Mouse (Mus musculus) lung, postnatal 25 days (tissue): ENCODE data around the gene March8.

ENCODE experiments used
- DNase-seq: peaks from one replicate; pipeline ENCODE4 v3.0.0; 2022; ENCODE audit warnings: low spot score

March8 gene

GRCm38 (mm10) chr6:116410436-116410835, 72.6 kb downstream of the March8 start:
- DNase-seq = no peak

DNA sequence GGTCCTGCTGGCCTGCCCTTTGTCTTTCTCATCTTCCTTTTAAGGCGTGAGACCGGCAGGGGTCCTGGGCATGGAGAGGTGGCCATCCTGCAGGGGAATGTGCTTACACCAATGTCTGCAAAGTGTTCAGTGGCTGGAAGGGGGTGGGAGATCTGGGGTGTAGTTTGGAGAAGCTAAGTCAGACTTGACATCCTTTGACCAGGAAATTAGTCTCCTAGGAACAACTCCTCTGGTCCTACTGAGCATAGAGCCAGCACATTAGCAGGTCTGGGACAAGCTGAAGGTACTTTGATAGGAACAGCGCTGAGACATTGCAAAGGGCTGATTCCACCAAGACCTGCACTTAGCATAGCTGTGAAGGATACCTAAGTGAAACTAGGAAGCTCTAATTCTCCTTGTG, 73.9 kb downstream of the March8 start:
- no peak for DNase-seq

GRCm38 (mm10) chr6:116412546-116413325, 74.9 kb downstream of the March8 start:
- no peak for DNase-seq

GRCm38 (mm10) chr6:116415126-116415676, 77.4 kb downstream of the March8 start:
- DNase-seq = no peak

DNA sequence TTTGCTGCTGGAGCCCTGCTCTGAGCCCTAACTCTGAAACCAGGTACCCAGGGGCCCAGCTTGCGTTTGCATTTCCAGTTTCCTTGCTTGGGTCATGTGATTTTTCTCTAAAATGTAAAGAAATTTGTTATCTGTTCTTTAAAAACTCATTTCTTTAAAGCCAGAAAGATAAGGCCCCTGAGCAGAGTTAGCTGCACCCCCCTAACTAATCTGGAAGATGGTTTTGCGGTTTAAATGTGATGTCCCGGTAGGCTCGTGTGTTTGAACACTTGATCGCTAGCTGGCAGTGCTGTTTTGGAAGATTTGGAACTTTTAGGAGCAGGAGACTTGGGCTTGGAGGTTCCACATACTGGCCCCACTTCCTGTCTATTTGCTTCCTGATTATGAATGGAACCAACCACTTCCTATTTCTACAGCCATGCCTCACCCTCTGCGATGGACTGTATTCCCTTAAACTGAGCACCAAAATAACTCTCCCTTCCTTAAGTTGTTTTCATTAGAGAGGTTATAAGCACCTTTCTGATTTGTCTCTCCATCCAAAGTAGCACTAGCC, 78.3 kb downstream of the March8 start:
- no peak for DNase-seq

DNA sequence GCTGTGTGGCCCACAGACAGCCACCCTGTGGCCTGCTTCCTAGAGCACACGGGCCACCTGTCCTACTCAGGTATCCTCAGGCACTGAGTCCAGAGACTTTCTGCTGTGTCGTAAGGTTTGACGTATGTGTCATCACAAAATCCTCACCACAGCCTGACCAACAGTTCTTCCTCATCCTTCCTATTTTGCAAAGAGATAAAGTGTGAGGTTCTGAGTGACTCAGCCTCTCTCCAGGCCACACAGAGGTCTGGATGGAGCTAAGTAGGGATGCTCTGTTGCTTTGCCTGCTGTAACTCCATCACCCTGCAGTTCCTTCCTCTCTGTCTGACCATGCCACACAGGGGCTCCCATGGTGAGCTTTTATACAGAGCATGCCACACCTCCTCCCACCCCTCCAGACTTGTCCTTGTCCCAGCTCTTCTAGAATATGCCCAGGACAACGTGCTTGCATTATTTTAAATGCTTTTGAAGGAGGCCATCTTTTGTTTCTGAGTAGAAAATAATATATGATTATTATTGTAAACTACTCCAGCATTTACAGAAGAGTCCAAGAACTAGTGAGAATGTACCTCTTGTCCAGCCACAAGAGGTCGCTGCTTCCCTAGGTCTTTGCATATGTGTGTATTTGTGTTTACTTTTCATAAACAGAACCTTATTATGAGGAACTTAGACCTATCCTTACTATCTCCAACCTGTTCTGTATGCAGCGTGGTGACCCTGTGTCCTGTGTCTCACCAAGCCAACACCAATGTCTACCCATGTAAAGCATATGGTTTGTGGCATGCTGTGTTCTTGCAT, 79.9 kb downstream of the March8 start:
- DNase-seq = no peak

GRCm38 (mm10) chr6:116418487-116418886, 80.7 kb downstream of the March8 start:
- DNase-seq = no peak

DNA sequence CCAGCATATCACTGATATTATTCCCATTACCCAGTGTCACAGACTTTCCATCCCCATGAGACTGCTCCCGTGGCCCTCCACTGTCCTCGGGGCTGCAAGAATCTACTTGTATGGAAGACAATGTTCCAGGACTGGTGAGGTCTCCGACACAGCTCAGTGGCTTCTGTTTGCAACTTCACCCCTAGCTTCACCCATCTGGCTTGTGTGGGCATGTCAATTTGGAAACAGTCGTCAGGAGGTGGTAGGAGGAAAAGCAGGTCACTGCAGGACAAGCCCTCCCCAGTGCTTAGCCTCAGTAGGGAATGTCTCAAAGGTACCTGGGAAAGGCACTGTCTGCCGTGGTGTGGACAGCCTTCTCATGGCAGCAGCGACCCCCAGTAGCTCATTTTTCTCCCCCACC, 81.9 kb downstream of the March8 start:
- DNase-seq = no peak

GRCm38 (mm10) chr6:116420271-116420670, 82.4 kb downstream of the March8 start:
- no peak for DNase-seq

GRCm38 (mm10) chr6:116422991-116423390, 85.2 kb downstream of the March8 start:
- DNase-seq = no peak

DNA sequence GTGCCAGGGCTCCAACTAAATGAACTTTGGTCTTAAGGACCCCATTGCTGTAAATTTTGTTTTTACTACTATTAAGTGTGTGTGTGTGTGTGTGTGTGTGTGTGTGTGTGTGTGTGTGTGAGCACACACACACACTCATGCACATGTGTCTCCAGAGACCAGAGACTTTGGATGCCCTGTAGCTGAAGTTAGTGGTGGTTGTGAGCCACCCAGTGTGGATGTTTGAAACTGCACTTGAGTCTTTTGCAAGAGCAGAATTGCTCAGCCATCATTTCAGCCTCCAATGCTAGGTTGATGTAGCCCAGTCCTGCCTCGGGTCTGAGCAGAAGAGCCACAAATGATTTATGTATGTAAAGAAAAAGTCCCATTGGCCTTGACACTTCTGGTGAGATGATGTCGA, 85.8 kb downstream of the March8 start:
- DNase-seq = peak; percentile 6

- DNase-seq = no peak
Observed at GRCm38 (mm10) chr6:116427552-116427951, 89.7 kb downstream of the March8 start.

- DNase-seq = no peak
Observed at GRCm38 (mm10) chr6:116428282-116428681, 90.5 kb downstream of the March8 start.

DNA sequence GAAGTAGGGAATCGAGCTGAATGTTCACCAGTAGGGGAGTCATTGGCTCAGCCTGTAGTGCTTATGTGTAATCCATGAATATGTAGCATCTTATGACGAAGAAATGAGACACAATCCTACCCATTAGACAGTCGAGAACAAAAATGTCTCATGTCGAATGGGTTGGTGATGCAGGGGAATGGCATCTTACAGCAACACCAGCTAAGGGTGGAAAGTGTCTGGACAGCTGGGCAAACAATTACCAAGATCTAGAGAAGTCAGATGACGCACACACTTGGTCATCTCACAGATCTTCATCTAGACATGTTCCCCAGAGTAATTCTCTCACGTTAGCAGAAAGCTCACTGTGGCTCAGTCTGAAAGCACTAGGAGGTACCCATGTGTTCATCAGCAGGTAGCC, 101.0 kb downstream of the March8 start:
- no peak for DNase-seq

GRCm38 (mm10) chr6:116439531-116439930, 101.7 kb downstream of the March8 start:
- no peak for DNase-seq

DNA sequence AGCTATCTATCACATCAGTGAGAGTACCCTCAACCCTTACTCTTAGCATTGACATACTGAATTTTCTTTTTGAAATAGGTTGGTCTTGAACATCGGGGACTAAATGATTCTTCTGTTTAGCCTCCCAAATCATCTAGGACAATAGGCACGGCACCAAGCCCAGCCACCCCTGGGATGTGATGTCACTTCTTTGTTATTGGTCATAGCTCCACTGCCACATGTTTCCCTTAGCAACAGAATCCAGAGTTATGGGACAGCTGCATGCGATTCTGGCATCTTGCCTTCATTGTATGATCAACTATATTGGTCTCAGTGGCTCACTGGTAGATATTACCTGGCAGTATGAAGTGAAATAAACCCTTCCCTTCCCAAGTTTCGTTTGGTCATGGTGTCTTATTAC, 102.6 kb downstream of the March8 start:
- DNase-seq = no peak

GRCm38 (mm10) chr6:116440849-116441248, 103.0 kb downstream of the March8 start:
- no peak for DNase-seq

DNA sequence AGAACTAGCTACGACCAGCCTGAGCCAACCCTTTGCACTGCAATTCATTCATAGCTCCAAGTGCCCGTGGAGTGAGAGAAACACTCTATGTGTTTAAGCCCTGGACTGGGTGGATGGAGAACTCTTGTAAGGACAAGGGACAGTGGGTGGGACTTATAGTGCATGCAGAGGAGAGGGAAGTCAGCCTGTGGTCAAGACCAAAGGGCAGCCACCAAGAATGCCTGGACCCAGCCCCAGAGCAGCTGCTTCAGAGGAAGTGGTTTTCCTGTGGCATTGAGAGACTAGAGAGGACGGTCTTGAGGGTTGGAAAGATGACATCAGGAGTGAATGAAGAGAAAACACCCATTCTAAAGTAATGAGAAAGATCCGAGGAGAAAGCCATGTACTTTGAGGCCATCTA, 118.0 kb downstream of the March8 start:
- DNase-seq = peak; percentile 65

DNA sequence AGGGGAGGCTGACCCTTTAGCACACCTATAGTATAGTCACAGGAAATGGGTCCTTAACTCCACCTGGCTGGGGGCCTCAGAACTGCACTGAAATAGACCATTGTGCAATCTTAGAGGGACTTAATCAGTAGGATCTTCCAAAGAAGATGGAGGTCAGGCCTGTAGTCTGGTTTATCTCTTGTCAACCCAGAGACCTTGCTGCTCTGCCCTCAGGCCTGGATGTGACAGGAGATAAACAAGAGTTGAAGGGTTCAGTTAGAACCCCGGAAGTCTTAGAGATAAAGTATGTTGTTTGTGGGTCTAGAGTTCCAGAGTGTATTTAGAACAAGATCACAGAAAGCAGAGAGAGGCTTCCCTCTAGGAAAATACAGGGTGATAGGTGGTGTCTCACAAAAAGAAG, 118.7 kb downstream of the March8 start:
- DNase-seq = no peak

GRCm38 (mm10) chr6:116458728-116459127, 120.9 kb downstream of the March8 start:
- DNase-seq = no peak
